Mouse (Mus musculus) limb, embryonic 11.5 days (tissue): ENCODE measurements around the gene Sema5a. TPM values are rescaled to one million over a fixed set of nuclear protein-coding genes. Genes with fewer than 3 reads are reported as not detected.

Experiments
- ATAC-seq: fragments of 200-750 bp; cut with Nextera tagmentation; 2 replicates; pipeline ENCODE4 v1.8.0; 2017; ENCODE audit warnings: low read depth; ENCODE audit not compliant: insufficient number of reproducible peaks, low FRiP score, low TSS enrichment
- DNase-seq: peaks from one replicate; pipeline ENCODE4 v3.0.0-alpha.2; 2015; ENCODE audit warnings: low spot score
- H3K27ac ChIP-seq: fragments of 300-500 bp; sonication (generic); replicated peaks from 2 replicates; pipeline ENCODE4 v1.5.1; 2014; ENCODE audit warnings: low read depth, mild to moderate bottlenecking, low read length
- H3K27me3 ChIP-seq: fragments of 300-500 bp; sonication (generic); 2 replicates; pipeline ENCODE4 v1.6.1; 2014; ENCODE audit warnings: mild to moderate bottlenecking, low read length, mixed read lengths; ENCODE audit not compliant: control insufficient read depth, insufficient read depth
- H3K36me3 ChIP-seq: fragments of 300-500 bp; sonication (generic); 2 replicates; pipeline ENCODE4 v1.6.1; 2014; ENCODE audit warnings: mild to moderate bottlenecking, low read length, moderate library complexity, mixed read lengths; ENCODE audit not compliant: control insufficient read depth, insufficient read depth
- H3K4me1 ChIP-seq: fragments of 300-500 bp; sonication (generic); 2 replicates; pipeline ENCODE4 v1.6.1; 2014; ENCODE audit warnings: low read length, mixed read lengths; ENCODE audit not compliant: control insufficient read depth, insufficient read depth
- H3K4me2 ChIP-seq: fragments of 300-500 bp; sonication (generic); 2 replicates; pipeline ENCODE4 v1.6.1; 2014; ENCODE audit warnings: low read depth, mild to moderate bottlenecking, moderate library complexity; ENCODE audit not compliant: severe bottlenecking
- H3K4me3 ChIP-seq: fragments of 300-500 bp; sonication (generic); 2 replicates; pipeline ENCODE4 v1.5.1; 2014; ENCODE audit warnings: low read depth, low read length
- H3K9ac ChIP-seq: fragments of 300-500 bp; sonication (generic); 2 replicates; pipeline ENCODE4 v1.6.1; 2014; ENCODE audit warnings: mild to moderate bottlenecking, low read length
- H3K9me3 ChIP-seq: fragments of 300-500 bp; sonication (generic); 2 replicates; pipeline ENCODE4 v1.6.1; 2016; ENCODE audit warnings: low read length; ENCODE audit not compliant: control insufficient read depth
- WGBS: fragments of 180-500 bp; shearing (Covaris S2); extraction: QIAGEN DNeasy Blood & Tissue Kit; methylation state at CpG from one replicate; pipeline ENCODE4 v1.1.7; 2014; 5-methylcytosine and 5-hydroxymethylcytosine counted together
- polyA plus RNA-seq: library from polyadenylated mRNA; unstranded; fragments of >200 nt; fragmentation: Nextera tagmentation; extraction: Ambion mirVana; gene quantifications from 2 replicates; pipeline ENCODE4 v1.2.1, GENCODE M21; 2014

Gene Sema5a
- polyA plus RNA-seq, 1 experiment from 2014 or later = 21.4 TPM

GRCm38 (mm10) chr15:32337810-32338209, 93.2 kb downstream of the Sema5a start:
- Histone ChIP-seq H3K36me3 (no peaks in the 10 kb centered on the region), H3K4me2 (no peak overlapping the region), H3K4me3 (no peak overlapping the region), H3K9ac (no peak overlapping the region), H3K9me3 (no peaks in the 10 kb centered on the region; the same call in 1 of the 2 replicates), H3K27ac (no peak overlapping the region), H3K27me3 (no peaks in the 10 kb centered on the region), H3K4me1 (peaks cover 7% of the 10 kb centered on the region; the same call in 1 of the 2 replicates)
- WGBS = 97% methylated on average over 3 of the region's 3 CpGs
- DNase-seq = no peak
- ATAC-seq = no peak

DNA sequence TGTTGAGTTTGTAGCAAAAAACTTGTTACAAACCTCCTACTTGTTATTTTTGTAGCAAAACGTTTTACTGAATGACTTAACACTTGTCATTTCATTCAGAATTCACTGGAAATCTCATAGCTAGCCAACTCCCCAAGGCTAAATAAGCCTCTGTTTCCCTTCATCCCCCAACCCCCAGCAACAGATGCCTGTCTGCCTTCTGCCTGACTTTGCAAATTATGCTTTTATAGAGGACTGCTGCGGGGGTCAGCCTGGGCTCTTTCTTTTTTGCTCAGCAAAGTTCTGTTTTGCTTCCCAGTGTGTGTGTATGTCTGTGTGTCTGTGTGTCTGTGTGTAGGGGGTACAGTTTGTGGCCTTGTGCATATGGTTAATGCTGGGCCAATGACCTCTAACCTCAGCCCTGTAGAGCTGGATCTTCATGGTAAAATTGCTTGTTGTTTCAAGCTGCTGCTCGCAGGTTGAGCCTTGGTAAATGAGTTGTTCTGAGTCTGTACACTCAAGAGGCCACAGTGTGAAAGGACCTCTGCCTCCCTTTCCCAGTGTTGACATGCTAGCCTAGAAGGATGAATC, 94.2 kb downstream of the Sema5a start:
- Histone ChIP-seq H3K4me2 (no peak overlapping the region), H3K27me3 (no peaks in the 10 kb centered on the region), H3K9ac (no peak overlapping the region), H3K27ac (no peak overlapping the region), H3K9me3 (no peaks in the 10 kb centered on the region; the same call in 1 of the 2 replicates), H3K4me3 (no peak overlapping the region), H3K36me3 (no peaks in the 10 kb centered on the region), H3K4me1 (peaks cover 7% of the 10 kb centered on the region; the same call in 1 of the 2 replicates)
- no peak for DNase-seq
- ATAC-seq = no peak
- 37% methylated on average over 3 of the region's 3 CpGs for WGBS

GRCm38 (mm10) chr15:32339426-32339825, 94.8 kb downstream of the Sema5a start:
- no peak overlapping the region for H3K4me2 ChIP-seq
- no peak overlapping the region for H3K4me3 ChIP-seq
- no peak overlapping the region for H3K27ac ChIP-seq
- H3K9me3 ChIP-seq = no peaks in the 10 kb centered on the region; the same call in 1 of the 2 replicates
- no peak overlapping the region for H3K9ac ChIP-seq
- DNase-seq (no peak), ATAC-seq (no peak)
- H3K4me1 ChIP-seq = peaks cover 7% of the 10 kb centered on the region; the same call in 1 of the 2 replicates
- 70% methylated on average over 5 of the region's 5 CpGs for whole genome bisulfite sequencing
- no peaks in the 10 kb centered on the region for H3K36me3 ChIP-seq
- no peaks in the 10 kb centered on the region for H3K27me3 ChIP-seq

DNA sequence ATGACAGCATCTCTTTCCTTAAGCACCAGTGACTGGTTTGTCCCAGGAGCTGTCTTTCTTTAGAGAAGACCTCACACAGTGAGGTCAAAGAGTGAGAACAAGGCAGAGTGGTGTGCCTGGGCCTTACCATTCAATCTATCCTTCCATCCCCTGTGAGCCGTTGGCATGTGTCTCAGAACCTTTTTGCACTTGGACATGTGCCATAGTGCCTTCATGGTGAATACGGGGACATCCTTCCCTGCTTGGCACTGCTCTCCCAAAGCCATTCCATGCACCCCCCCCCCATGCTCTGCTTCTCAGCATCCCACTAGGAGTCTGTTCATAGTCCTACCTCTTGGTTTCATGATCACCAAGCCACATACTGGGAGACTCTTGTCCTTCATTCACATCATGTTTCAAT, 96.8 kb downstream of the Sema5a start:
- H3K27me3 ChIP-seq = no peaks in the 10 kb centered on the region
- no peak overlapping the region for H3K9ac ChIP-seq
- H3K27ac ChIP-seq = no peak overlapping the region
- ATAC-seq = no peak
- DNase-seq = no peak
- peaks cover 7% of the 10 kb centered on the region; the same call in 1 of the 2 replicates for H3K4me1 ChIP-seq
- H3K9me3 ChIP-seq = no peaks in the 10 kb centered on the region; the same call in 1 of the 2 replicates
- WGBS = 94% methylated on average over 2 of the region's 2 CpGs
- H3K4me2 ChIP-seq = no peak overlapping the region
- H3K4me3 ChIP-seq = no peak overlapping the region
- H3K36me3 ChIP-seq = no peaks in the 10 kb centered on the region

DNA sequence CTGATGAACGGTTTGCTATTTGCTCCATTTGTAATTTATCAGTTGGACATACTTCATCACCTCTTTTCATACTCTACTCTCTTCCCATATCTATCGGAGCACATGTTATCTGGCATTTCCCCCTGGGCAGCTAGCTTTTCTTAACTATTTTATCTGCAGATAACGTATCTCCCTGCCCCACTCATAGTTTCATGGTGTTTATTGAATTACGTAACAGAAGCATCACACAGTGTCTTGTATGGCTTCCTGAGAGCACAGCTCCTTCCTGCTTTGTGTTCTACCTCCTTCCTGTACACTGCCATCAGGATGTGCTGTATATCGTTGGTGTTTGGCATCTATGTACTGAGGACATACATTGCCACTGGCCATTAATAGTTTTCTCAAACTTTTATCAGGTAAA, 98.9 kb downstream of the Sema5a start:
- Histone ChIP-seq H3K4me3 (no peak overlapping the region), H3K4me1 (peaks cover 5% of the 10 kb centered on the region; the same call in 1 of the 2 replicates), H3K9ac (no peak overlapping the region), H3K9me3 (no peaks in the 10 kb centered on the region; the same call in 1 of the 2 replicates), H3K27ac (no peak overlapping the region), H3K4me2 (no peak overlapping the region), H3K36me3 (no peaks in the 10 kb centered on the region), H3K27me3 (no peaks in the 10 kb centered on the region)
- no peak for DNase-seq
- WGBS = 92% methylated on average over 5 of the region's 5 CpGs
- ATAC-seq = no peak

GRCm38 (mm10) chr15:32347315-32347714, 102.7 kb downstream of the Sema5a start:
- H3K9me3 ChIP-seq = no peaks in the 10 kb centered on the region
- H3K4me3 ChIP-seq = no peak overlapping the region
- ATAC-seq (no peak), DNase-seq (no peak)
- no peak overlapping the region for H3K27ac ChIP-seq
- no peak overlapping the region for H3K4me2 ChIP-seq
- no peak overlapping the region for H3K9ac ChIP-seq
- H3K27me3 ChIP-seq = no peaks in the 10 kb centered on the region
- WGBS = 89% methylated on average over 5 of the region's 5 CpGs
- H3K4me1 ChIP-seq = no peaks in the 10 kb centered on the region
- H3K36me3 ChIP-seq = no peaks in the 10 kb centered on the region

- Histone ChIP-seq H3K4me1 (no peaks in the 10 kb centered on the region), H3K4me2 (no peak overlapping the region), H3K4me3 (no peak overlapping the region), H3K36me3 (no peaks in the 10 kb centered on the region), H3K27ac (no peak overlapping the region), H3K9me3 (no peaks in the 10 kb centered on the region), H3K9ac (no peak overlapping the region), H3K27me3 (no peaks in the 10 kb centered on the region)
- DNase-seq (no peak), ATAC-seq (no peak)
- WGBS = 94% methylated on average over 5 of the region's 5 CpGs
Observed at GRCm38 (mm10) chr15:32349276-32349675, 104.7 kb downstream of the Sema5a start.

- 62% methylated on average over 8 of the region's 8 CpGs for WGBS
- Histone ChIP-seq H3K27me3 (no peaks in the 10 kb centered on the region), H3K36me3 (no peaks in the 10 kb centered on the region), H3K9ac (no peak overlapping the region), H3K27ac (no peak overlapping the region), H3K4me2 (no peak overlapping the region), H3K9me3 (no peaks in the 10 kb centered on the region), H3K4me3 (no peak overlapping the region), H3K4me1 (no peaks in the 10 kb centered on the region)
- DNase-seq (no peak), ATAC-seq (no peak)
Observed at GRCm38 (mm10) chr15:32352995-32353394, 108.4 kb downstream of the Sema5a start.

DNA sequence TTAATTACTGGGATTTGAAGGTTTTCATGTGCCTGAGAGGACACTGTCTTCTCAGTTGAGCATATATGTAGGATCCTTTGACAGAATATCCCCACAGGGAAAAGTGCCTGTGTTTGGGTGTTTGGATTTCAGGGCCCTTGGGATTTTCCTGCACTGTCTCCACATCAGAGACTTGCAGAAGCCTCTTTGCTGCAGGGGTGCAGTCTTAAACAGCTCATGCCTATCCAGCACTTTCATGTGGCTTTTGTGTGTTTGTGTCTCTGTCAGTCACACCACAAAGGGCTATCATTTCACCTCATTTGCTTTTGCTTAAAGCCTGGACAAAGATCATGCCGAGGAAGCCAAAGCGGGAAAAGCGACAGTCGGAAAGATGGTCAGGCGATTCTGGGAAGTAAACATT, 108.9 kb downstream of the Sema5a start:
- DNase-seq = no peak

More for the DNA sequence above, 108.9 kb downstream of the Sema5a start:
- Histone ChIP-seq H3K4me1 (no peaks in the 10 kb centered on the region), H3K4me3 (no peak overlapping the region), H3K27ac (no peak overlapping the region), H3K27me3 (no peaks in the 10 kb centered on the region), H3K9me3 (no peaks in the 10 kb centered on the region), H3K4me2 (no peak overlapping the region), H3K9ac (no peak overlapping the region), H3K36me3 (no peaks in the 10 kb centered on the region)
- no peak for ATAC-seq
- 89% methylated on average over 5 of the region's 5 CpGs for WGBS
